Mouse (Mus musculus) cerebellum, postnatal 10 days (tissue): ENCODE measurements around the gene Thrb.
A peak's percentile ranks its signal among the peaks of the same experiment; 100 is the strongest.
"Not testable (repeated sequence)": the region's sequence is repeated elsewhere in the genome, so short reads cannot be mapped to it uniquely, and the experiment has no call there.

Experiments
- DNase-seq, 2 experiments: peaks; one replicate each; pipeline ENCODE4 v3.0.0; 2021; ENCODE audit warnings: mixed read lengths in 2 of 2

Thrb gene

GRCm38 (mm10) chr14:17894791-17895190 is 234.7 kb downstream of the Thrb start:
- no peak for DNase-seq

- DNase-seq = peak in 1 of 2 experiments; percentile 40
Observed at GRCm38 (mm10) chr14:17899733-17900413, 239.8 kb downstream of the Thrb start.

- DNase-seq = peak; percentile 79 to 80
Observed at GRCm38 (mm10) chr14:17900414-17900795, 240.3 kb downstream of the Thrb start.

- DNase-seq = no peak
Observed at GRCm38 (mm10) chr14:17902426-17902825, 242.4 kb downstream of the Thrb start.

DNA sequence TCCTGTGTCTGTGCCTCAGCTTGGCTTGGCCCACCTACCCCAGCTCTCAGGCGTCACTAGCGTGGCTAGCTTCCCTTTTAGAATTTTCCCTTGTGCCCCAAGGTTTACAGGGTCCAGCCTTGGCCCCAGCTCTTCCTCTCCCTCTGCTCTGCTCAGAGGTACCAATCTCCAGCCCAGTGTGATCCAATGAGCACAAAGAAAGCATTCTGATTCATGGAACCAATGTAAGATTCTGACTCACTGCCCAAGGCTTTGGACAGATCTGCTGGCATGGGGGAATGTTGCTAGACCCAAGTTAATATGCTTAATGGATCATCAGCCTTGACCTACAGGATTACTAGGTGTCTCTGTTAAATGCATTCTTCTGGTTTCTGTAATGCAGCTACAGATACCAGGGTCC is 243.1 kb downstream of the Thrb start:
- no peak for DNase-seq

DNA sequence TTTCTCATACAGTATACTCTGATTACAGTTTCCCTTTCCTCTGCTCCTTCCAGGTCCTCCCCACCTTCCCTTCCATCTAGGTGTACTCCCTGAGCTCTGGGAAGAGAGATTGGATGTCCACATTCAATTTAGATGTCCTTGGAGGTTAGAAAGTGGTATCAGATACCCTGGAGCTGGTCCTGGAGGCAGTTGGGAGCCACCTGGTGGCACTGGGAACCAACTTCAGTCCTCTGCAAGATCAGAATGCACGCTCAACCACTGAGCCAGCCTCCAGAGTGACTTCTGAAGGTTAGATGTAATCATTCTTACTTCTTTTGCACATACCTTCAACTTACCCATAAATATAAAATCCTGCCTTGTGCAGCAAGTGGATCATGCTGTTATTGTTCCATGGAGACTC is 244.5 kb downstream of the Thrb start:
- peak; percentile 43 to 45 for DNase-seq

GRCm38 (mm10) chr14:17905627-17906026 is 245.6 kb downstream of the Thrb start:
- DNase-seq = no peak

- no peak for DNase-seq
Observed at GRCm38 (mm10) chr14:17906931-17907330, 246.9 kb downstream of the Thrb start.

- DNase-seq = no peak
Observed at GRCm38 (mm10) chr14:17911157-17911556, 251.1 kb downstream of the Thrb start.

- DNase-seq = no peak
Observed at GRCm38 (mm10) chr14:17912573-17913207, 252.6 kb downstream of the Thrb start.

DNA sequence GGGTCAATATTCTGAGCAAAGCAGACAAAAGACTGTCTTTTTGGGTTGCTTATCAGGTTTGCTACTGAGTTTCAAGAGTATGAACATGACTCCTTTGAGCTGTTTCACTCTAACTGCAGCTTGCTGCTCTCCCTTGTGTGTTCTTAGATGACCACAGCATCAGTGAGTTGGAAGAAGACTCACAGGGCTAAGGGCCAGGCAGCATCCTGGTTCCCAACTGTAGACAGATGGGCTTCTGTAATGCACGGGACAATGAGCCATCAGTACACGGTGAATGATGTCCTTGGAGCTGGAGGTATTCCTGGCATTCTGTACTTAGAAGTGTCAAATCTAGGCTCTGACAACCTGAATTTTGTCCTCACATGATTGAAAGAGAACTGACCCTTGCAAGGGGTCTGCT is 255.5 kb downstream of the Thrb start:
- peak; percentile 65 to 76 for DNase-seq

DNA sequence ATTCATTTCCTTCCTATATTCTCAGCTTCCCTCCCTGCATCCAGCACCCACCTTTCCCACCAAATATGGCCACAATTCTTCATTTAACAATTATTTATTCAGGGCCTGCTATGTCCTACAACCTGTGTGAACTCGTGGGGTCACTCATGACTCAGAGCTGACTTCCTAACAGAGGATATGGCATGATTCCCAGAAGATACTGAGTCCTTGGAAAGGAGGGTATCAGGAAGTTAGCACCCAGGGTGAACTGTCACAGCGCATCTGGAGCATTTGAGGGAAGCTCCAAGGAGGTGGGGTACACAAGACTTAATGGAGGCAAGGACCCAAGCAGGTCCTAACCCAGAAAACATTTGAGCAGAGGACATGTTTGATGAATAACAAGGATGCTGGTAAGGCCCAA is 256.6 kb downstream of the Thrb start:
- no peak for DNase-seq

DNA sequence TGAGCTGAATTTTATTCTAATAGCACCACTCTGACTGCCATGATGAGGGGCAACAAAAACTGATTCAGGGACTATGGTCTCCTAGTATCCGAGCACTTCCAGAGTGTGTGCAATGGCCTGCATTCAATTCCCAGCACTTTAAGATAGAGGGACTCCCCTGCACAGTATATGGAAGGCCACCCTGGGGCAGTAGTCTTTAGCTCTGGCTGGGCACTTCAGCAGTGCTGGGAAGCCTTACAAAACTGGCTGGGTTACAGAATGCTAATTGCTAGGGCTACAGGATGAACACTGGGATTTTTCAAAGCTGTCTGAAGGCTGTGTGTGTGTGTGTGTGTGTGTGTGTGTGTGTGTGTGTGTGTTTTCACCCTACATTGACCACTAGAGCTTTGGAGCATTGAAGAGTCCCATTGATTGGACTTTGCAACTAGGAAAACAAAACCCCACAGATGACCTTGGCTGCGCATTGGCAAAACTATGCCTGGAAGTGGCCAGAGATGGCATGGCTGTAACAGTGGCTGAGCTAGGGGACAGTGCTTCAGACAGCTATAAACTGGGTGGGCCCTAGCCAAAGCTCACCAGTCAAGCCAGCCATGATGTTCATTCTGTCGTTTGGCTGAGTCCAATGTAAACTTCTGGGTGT is 257.2 kb downstream of the Thrb start:
- peak; percentile 13 to 17 for DNase-seq

DNA sequence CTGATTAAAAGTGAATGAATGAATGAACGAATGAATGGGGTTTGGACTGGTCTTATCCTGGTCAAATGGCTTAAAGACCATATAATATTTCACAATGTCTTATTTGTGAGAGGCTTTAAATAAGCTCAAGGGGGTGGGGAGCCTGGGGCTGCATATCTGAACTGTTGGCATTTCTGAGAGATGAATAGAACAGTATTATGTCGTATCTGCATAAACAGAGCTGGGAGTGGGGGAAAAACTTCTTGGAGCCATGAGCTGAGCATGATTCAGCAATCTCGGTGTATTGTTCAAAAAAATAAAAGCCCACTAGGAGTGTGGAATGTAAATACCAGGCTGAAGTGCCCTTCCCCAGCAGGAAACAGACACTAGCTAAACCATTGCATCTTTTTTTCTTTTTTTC is 257.8 kb downstream of the Thrb start:
- DNase-seq = no peak

GRCm38 (mm10) chr14:17922807-17923704 is 263.0 kb downstream of the Thrb start:
- no peak for DNase-seq

DNA sequence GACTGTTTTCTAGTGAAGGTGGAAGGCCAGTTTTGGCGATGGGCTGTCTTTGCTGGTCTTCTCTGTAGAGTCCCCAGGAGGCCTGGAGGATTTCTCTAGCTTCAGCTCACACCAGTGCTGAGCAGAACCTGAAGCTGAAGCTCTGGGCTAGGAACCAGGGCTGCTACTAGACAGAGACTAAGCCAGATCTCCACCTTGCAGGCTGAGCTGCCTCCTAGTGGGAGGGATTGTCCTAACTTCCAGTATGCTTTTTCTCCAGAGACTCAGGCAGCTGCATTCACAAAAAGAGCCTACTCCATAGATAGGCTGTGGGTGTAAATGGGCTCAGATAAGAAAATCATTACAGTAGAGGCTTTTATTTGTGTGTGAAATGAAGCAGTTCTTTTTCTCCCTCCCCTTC is 267.4 kb downstream of the Thrb start:
- peak; percentile 68 to 69 for DNase-seq

DNA sequence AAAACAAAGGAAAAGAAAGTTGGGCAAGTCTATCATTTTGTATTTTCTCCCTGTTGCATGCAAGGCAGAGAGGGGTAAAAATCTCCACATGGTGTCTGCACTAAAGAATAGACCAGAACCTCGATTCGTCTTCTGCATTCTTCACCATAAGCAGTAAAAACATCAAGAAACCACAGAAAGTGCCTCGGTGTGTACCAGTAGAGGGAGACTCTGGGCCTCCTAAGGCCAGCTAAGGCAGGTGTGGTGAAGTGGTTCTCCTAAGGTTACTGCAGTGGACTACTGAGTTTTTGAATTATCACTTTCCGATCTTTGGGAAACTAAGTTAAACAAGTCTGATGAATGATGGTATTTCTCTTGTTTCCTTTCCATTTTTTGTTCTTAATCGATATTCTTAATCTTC is 269.5 kb downstream of the Thrb start:
- DNase-seq = no peak

DNA sequence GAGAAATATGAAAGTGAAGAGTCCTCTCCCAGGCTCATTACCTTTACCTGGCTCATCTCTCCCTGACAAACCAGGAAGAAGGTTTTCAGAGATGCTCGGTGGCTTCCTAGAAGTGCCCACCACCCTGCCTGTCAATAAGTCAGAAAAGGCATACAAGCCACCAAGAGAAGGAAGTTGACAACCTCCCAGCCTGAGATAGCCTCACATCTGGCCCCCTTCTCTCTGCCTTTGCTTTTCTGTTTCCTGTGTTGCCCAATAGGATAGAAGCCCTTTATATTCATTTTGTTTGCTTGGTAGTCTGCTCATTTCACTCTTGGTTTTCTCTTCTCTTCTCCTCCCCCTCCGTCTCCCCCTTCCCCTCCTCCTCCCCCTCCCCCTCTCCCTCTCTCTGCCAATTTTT is 273.4 kb downstream of the Thrb start:
- DNase-seq = no peak

- not testable (repeated sequence) for DNase-seq
Observed at GRCm38 (mm10) chr14:17934779-17935178, 274.7 kb downstream of the Thrb start.

- DNase-seq = no peak
Observed at GRCm38 (mm10) chr14:17954038-17954437, 294.0 kb downstream of the Thrb start.

GRCm38 (mm10) chr14:17959901-17960300 is 299.8 kb downstream of the Thrb start:
- DNase-seq = no peak

DNA sequence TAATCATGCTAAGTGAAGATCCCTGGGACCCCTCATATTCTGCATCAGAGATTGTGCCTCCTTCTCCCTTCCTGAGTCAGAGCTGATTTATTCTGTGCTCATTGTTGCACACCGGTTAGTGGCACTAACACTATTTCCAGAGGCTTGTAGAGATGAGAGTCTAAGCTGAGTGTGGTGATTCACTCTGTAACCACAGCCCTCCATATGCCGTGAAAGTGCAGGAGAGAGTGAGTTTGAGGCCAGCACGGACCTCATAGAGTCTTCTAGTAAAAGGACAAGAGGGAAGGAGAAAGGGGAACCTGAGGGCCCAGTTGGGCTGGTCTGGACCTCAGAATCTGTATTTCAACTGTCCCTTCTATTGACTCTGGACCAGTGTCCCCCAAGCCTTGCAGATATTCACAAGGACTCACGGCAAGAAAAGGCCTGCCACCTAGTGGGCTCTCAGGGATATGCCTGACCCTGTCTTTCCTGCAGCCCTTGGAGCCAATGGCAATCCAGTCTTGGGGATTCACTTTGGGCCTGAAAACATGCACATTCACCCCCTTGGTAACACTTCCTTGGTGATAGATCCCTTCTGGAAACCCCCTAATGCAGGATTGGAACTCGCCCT is 307.2 kb downstream of the Thrb start:
- DNase-seq = peak; percentile 83

- no peak for DNase-seq
Observed at GRCm38 (mm10) chr14:17972132-17972531, 312.1 kb downstream of the Thrb start.
